Mouse (Mus musculus) midbrain, embryonic 14.5 days (tissue): ENCODE data around the gene Palld. TPM values are rescaled to one million over a fixed set of nuclear protein-coding genes. Genes with fewer than 3 reads are reported as not detected.

Experiments used
- ATAC-seq: fragments of 200-750 bp; cut with Nextera tagmentation; 2 replicates; pipeline ENCODE4 v1.8.0; 2017; ENCODE audit warnings: moderate number of reproducible peaks, moderate library complexity; ENCODE audit not compliant: low FRiP score, low TSS enrichment
- DNase-seq: peaks from one replicate; pipeline ENCODE4 v3.0.0-alpha.2; 2015
- H3K27ac ChIP-seq: fragments of 300-500 bp; sonication (generic); replicated peaks from 2 replicates; pipeline ENCODE4 v1.5.1; 2014; ENCODE audit warnings: mild to moderate bottlenecking, low read depth, low read length, moderate library complexity
- H3K27me3 ChIP-seq: fragments of 300-500 bp; sonication (generic); 2 replicates; pipeline ENCODE4 v1.6.1; 2014; ENCODE audit warnings: low read length, control low read depth, mixed read lengths; ENCODE audit not compliant: control insufficient read depth, insufficient read depth
- H3K36me3 ChIP-seq: fragments of 300-500 bp; sonication (generic); 2 replicates; pipeline ENCODE4 v1.6.1; 2014; ENCODE audit warnings: low read length, control low read depth; ENCODE audit not compliant: control insufficient read depth, insufficient read depth
- H3K4me1 ChIP-seq: fragments of 300-500 bp; sonication (generic); 2 replicates; pipeline ENCODE4 v1.6.1; 2014; ENCODE audit warnings: mild to moderate bottlenecking, antibody characterized with exemption, low read length, control low read depth; ENCODE audit not compliant: control insufficient read depth, insufficient read depth
- H3K4me2 ChIP-seq: fragments of 300-500 bp; sonication (generic); 2 replicates; pipeline ENCODE4 v1.6.1; 2014; ENCODE audit warnings: mild to moderate bottlenecking, low read length, moderate library complexity
- H3K4me3 ChIP-seq: fragments of 300-500 bp; sonication (generic); replicated peaks from 2 replicates; pipeline ENCODE4 v1.5.1; 2014; ENCODE audit warnings: low read depth, low read length
- H3K9ac ChIP-seq: fragments of 300-500 bp; sonication (generic); replicated peaks from 2 replicates; pipeline ENCODE4 v1.6.1; 2014; ENCODE audit warnings: mild to moderate bottlenecking, low read length, moderate library complexity
- H3K9me3 ChIP-seq: fragments of 300-500 bp; sonication (generic); 2 replicates; pipeline ENCODE4 v1.6.1; 2016; ENCODE audit warnings: low read length, control low read depth, mixed read lengths; ENCODE audit not compliant: control insufficient read depth
- WGBS: fragments of 180-500 bp; shearing (Covaris S2); extraction: QIAGEN DNeasy Blood & Tissue Kit; methylation state at CpG from one replicate; pipeline ENCODE4 v1.1.7; 2014; 5-methylcytosine and 5-hydroxymethylcytosine counted together
- polyA plus RNA-seq: library from polyadenylated mRNA; unstranded; fragments of >200 nt; fragmentation: Nextera tagmentation; extraction: Ambion mirVana; gene quantifications from 2 replicates; pipeline ENCODE4 v1.2.1, GENCODE M21; 2014

Palld gene
- polyA plus RNA-seq, 1 experiment from 2014 or later = 19.4 TPM

- no peaks in the 10 kb centered on the region for H3K27me3 ChIP-seq
- no peak overlapping the region for H3K4me2 ChIP-seq
- no peaks in the 10 kb centered on the region for H3K36me3 ChIP-seq
- WGBS = 74% methylated on average over 8 of the region's 8 CpGs
- no peaks in the 10 kb centered on the region; the same call in 1 of the 2 replicates for H3K4me1 ChIP-seq
- DNase-seq (no peak), ATAC-seq (no peak)
- H3K4me3 ChIP-seq = no peak overlapping the region
- H3K27ac ChIP-seq = no peak overlapping the region
- H3K9ac ChIP-seq = no peak overlapping the region
- H3K9me3 ChIP-seq = no peaks in the 10 kb centered on the region
Observed at GRCm38 (mm10) chr8:61665021-61665420, 237.5 kb downstream of the Palld start.

GRCm38 (mm10) chr8:61664162-61664561 lies 238.3 kb downstream of the Palld start:
- Histone ChIP-seq H3K27me3 (no peaks in the 10 kb centered on the region), H3K36me3 (no peaks in the 10 kb centered on the region), H3K9me3 (no peaks in the 10 kb centered on the region), H3K4me3 (no peak overlapping the region), H3K9ac (no peak overlapping the region), H3K4me1 (no peaks in the 10 kb centered on the region; the same call in 1 of the 2 replicates), H3K27ac (no peak overlapping the region), H3K4me2 (no peak overlapping the region)
- 94% methylated on average over 6 of the region's 6 CpGs for WGBS
- no peak for ATAC-seq
- DNase-seq = no peak

- Histone ChIP-seq H3K4me1 (no peaks in the 10 kb centered on the region; the same call in 1 of the 2 replicates), H3K27ac (no peak overlapping the region), H3K9ac (no peak overlapping the region), H3K4me3 (no peak overlapping the region), H3K9me3 (no peaks in the 10 kb centered on the region), H3K27me3 (no peaks in the 10 kb centered on the region), H3K36me3 (no peaks in the 10 kb centered on the region), H3K4me2 (no peak overlapping the region)
- 92% methylated on average over 4 of the region's 4 CpGs for WGBS
- no peak for ATAC-seq
- DNase-seq = no peak
Observed at GRCm38 (mm10) chr8:61662829-61663228, 239.7 kb downstream of the Palld start.

- H3K27me3 ChIP-seq = no peaks in the 10 kb centered on the region
- H3K4me3 ChIP-seq = no peak overlapping the region
- no peak overlapping the region for H3K9ac ChIP-seq
- H3K36me3 ChIP-seq = no peaks in the 10 kb centered on the region
- ATAC-seq (no peak), DNase-seq (no peak)
- H3K27ac ChIP-seq = no peak overlapping the region
- no peaks in the 10 kb centered on the region for H3K9me3 ChIP-seq
- H3K4me2 ChIP-seq = no peak overlapping the region
- H3K4me1 ChIP-seq = no peaks in the 10 kb centered on the region
- 95% methylated on average over 5 of the region's 5 CpGs for WGBS
Observed at GRCm38 (mm10) chr8:61661611-61662010, 240.9 kb downstream of the Palld start.

GRCm38 (mm10) chr8:61660961-61661360 lies 241.5 kb downstream of the Palld start:
- H3K27me3 ChIP-seq = no peaks in the 10 kb centered on the region
- H3K36me3 ChIP-seq = no peaks in the 10 kb centered on the region
- H3K4me2 ChIP-seq = no peak overlapping the region
- 96% methylated on average over 5 of the region's 5 CpGs for WGBS
- no peak for ATAC-seq
- no peak overlapping the region for H3K9ac ChIP-seq
- DNase-seq = no peak
- H3K4me3 ChIP-seq = no peak overlapping the region
- no peak overlapping the region for H3K27ac ChIP-seq
- no peaks in the 10 kb centered on the region for H3K4me1 ChIP-seq
- no peaks in the 10 kb centered on the region for H3K9me3 ChIP-seq

GRCm38 (mm10) chr8:61651955-61652354 lies 250.5 kb downstream of the Palld start:
- Histone ChIP-seq H3K36me3 (no peaks in the 10 kb centered on the region), H3K4me3 (no peak overlapping the region), H3K9ac (no peak overlapping the region), H3K27me3 (no peaks in the 10 kb centered on the region), H3K4me1 (no peaks in the 10 kb centered on the region), H3K4me2 (no peak overlapping the region), H3K9me3 (no peaks in the 10 kb centered on the region), H3K27ac (no peak overlapping the region)
- DNase-seq = no peak
- ATAC-seq = no peak
- 89% methylated on average over 6 of the region's 6 CpGs for whole genome bisulfite sequencing

GRCm38 (mm10) chr8:61646195-61646835 lies 256.2 kb downstream of the Palld start:
- no peak for DNase-seq
- Histone ChIP-seq H3K27me3 (no peaks in the 10 kb centered on the region), H3K4me3 (no peak overlapping the region), H3K27ac (no peak overlapping the region), H3K4me2 (no peak overlapping the region), H3K36me3 (no peaks in the 10 kb centered on the region), H3K4me1 (no peaks in the 10 kb centered on the region), H3K9ac (no peak overlapping the region), H3K9me3 (no peaks in the 10 kb centered on the region)
- 92% methylated on average over 8 of the region's 8 CpGs for WGBS
- ATAC-seq = no peak

GRCm38 (mm10) chr8:61645642-61646041 lies 256.8 kb downstream of the Palld start:
- WGBS = 91% methylated on average over 6 of the region's 6 CpGs
- no peak for ATAC-seq

GRCm38 (mm10) chr8:61643215-61643614 lies 259.3 kb downstream of the Palld start:
- DNase-seq (no peak), ATAC-seq (no peak)
- H3K27ac ChIP-seq = no peak overlapping the region
- no peaks in the 10 kb centered on the region for H3K36me3 ChIP-seq
- no peaks in the 10 kb centered on the region for H3K4me1 ChIP-seq
- H3K27me3 ChIP-seq = no peaks in the 10 kb centered on the region
- WGBS = 90% methylated on average over 3 of the region's 3 CpGs
- H3K4me3 ChIP-seq = no peak overlapping the region
- no peak overlapping the region for H3K4me2 ChIP-seq
- no peaks in the 10 kb centered on the region for H3K9me3 ChIP-seq
- H3K9ac ChIP-seq = no peak overlapping the region

More at GRCm38 (mm10) chr8:61645642-61646041, 256.8 kb downstream of the Palld start:
- H3K4me3 ChIP-seq = no peak overlapping the region
- H3K4me2 ChIP-seq = no peak overlapping the region
- H3K27me3 ChIP-seq = no peaks in the 10 kb centered on the region
- H3K4me1 ChIP-seq = no peaks in the 10 kb centered on the region
- no peaks in the 10 kb centered on the region for H3K9me3 ChIP-seq
- no peak for DNase-seq
- H3K9ac ChIP-seq = no peak overlapping the region
- H3K36me3 ChIP-seq = no peaks in the 10 kb centered on the region
- no peak overlapping the region for H3K27ac ChIP-seq
